Mouse (Mus musculus): ENCODE measurements around the gene Rtl10.

The Rtl10 gene

DNA sequence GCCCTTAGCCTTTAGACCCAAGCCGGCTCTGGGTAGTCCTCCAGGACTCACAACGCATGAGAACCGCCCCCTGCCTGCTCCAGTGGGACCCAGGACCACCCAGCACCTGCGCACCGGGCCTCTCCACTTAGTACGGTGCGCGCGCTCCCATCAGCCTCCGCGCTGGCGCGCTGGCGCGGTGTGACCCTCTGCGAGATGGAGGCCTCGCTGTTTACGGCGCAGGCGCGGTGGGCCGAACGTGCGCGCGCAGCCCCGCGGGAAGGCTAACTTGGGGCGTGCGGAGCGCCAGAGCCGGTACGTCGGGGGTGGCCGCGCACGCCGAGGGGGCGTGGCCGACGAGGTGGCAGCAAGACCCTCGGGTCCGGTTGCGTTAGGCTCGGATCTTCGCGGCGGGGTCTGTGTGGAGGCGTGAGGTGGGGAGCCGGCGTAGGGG lies at the start of gene Rtl10, which contains the start of gene Gnb1l:
Gene Rtl10, plus strand, starts transcription at position 344 of the 433 bp plus-strand sequence.
Gene Gnb1l, plus strand, starts transcription at position 156 of the 433 bp plus-strand sequence.
- peak; percentile 97 for DNase-seq

- no peak for DNase-seq
Measured at GRCm38 (mm10) chr16:18449005-18449404, 49.7 kb upstream of the Rtl10 start.

DNA sequence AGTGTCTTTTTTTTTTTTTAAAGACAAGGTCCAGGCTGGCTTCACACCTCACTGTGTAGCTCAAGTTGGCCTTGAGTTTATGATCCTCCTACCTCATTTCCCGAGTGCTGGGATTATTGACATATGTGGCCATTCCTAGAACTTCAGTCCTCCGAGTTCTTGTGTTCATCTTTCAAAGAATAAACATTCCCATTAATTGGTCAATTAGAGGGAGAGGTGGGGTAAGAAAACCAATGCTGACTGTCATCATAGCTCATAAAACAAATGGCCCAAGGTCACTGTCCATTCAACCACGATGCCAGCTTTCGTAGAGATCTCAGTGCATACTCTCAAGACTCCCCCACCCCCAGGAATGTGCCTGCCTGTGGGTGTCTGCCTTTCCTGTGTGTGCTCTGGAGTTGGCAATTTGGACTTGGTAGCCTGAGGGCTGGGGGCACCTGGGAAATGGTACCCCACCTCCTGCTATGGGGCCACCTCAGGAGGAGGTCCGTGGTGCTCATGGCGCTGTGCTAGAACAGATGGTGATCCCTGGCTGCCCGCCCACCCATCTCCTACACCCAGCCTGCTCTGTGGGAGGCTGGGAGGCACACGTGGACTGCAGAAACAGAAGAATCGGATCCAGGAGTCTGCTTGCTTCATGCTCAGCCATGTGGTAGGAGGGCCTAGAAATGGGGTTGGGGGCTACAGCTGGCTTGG lies 47.1 kb upstream of the Rtl10 start:
- DNase-seq, result peak; percentile 29

- DNase-seq, result no peak
Measured at GRCm38 (mm10) chr16:18452361-18452862, 46.3 kb upstream of the Rtl10 start.

- peak; percentile 50 for DNase-seq
Measured at GRCm38 (mm10) chr16:18453846-18454245, 44.9 kb upstream of the Rtl10 start.

DNA sequence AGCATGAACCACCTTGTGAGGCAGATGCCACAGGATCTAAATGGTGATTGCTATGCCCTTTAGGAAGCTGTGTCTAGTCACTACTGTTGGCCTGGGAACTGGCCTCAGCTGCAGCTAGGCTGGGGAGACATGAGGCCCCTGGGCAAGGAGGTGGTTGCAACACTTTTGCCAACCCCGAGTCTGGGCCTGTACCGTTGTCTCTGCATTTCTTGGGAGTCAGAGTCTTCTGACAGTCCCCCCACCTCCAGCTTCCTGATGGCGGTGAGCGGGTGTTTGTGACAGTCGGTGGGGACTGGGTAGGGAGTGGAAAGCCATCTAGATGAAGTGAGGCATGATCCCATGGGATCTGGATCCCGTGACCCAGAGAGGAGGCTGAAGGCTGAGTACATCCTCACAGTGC lies 43.3 kb upstream of the Rtl10 start:
- no peak for DNase-seq

DNA sequence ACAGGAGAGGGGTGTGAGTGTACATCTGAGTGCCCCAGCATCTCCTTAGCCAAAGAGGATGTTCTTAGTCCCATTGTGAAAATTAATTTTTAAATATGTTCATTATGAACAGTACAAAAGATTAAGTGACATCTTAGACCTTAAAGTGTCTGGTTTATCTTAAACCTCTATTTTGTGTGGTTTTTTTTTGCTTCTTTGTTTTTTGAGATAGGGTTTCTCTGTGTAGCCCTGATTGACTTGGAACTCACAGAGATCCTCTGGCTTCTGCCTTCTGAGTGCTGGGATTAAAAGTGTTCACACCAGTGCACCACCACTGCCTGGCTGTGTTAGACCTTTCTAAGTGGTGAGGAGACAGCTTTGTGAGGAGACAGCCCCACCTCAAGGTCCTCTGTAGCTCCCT lies 40.0 kb upstream of the Rtl10 start:
- DNase-seq, result no peak

DNA sequence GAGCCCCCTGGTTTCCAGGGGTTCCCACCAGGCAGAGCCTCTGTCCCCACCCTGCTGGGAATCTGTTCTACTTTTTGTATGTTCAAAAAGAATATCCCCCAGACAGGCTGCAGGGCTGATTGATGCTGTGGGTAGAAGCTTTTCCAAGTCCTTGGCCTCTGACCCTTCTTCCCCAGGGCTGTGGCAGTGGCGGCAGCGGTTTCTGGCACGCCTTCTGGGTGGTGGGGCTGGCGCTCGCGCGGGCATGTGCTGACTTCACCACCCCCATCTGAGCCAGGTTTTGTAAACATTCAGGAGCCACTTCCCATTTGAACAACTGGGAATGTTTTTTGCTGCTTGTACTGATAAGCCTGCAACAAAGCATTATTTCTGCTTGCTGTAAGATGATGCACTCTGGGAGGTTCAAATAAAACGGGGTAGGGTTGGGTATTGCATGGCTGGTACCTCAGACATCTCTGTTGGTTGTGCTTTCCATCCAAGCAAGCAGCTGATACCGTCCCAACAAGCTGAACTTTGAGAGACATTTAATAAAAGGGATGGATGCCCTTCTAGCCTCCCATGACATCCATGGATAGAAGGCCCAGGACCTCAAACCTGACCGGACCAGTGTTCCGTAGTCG lies 39.3 kb upstream of the Rtl10 start:
- no peak for DNase-seq

GRCm38 (mm10) chr16:18459955-18460370 lies 38.7 kb upstream of the Rtl10 start:
- DNase-seq, result peak; percentile 29

- DNase-seq, result no peak
Measured at GRCm38 (mm10) chr16:18460826-18461225, 37.9 kb upstream of the Rtl10 start.

DNA sequence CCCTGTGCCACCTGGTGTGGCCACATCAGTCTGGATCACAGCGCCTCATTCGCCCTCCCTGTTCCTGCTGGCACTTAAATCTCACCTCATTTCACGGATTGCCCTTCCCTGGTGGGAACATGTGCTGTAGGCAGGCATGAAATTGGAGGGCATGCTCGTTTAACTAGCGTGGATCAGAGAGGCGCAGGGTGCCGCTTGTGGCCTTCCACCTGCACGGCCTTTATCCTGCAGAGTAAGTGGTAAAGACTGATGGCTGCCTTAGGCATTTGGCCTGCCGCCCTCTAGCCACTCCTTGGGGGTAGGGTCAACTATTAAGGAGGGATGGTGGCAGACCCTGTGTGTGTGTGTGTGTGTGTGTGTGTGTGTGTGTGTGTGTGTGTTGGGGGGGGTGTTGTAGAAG lies 36.7 kb upstream of the Rtl10 start:
- no peak for DNase-seq

DNA sequence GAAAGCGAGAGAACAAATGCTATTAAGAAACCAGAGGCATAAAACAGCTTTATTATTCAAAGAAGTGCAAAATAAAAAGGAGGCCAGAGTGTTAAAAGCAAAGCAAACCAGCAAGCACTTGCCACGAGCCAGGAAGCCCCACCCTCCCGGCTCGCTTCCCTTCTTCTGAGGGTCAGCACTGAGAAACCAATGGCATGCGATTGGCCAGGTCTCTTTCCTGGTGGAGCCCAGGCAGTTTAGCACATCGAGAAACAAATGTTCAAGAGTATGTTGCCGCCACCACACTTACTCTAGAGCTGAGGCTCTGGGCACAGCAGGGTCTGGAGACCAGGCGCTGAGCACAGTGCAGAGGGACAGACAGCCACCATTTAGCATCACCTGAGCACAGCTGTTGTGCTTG lies 36.1 kb upstream of the Rtl10 start:
- DNase-seq, result peak; percentile 32

- DNase-seq, result no peak
Measured at GRCm38 (mm10) chr16:18464271-18464670, 34.4 kb upstream of the Rtl10 start.

GRCm38 (mm10) chr16:18470829-18471228 lies 27.9 kb upstream of the Rtl10 start:
- no peak for DNase-seq

- DNase-seq, result no peak
Measured at GRCm38 (mm10) chr16:18471381-18471955, 27.2 kb upstream of the Rtl10 start.

GRCm38 (mm10) chr16:18471976-18472375 lies 26.7 kb upstream of the Rtl10 start:
- no peak for DNase-seq

DNA sequence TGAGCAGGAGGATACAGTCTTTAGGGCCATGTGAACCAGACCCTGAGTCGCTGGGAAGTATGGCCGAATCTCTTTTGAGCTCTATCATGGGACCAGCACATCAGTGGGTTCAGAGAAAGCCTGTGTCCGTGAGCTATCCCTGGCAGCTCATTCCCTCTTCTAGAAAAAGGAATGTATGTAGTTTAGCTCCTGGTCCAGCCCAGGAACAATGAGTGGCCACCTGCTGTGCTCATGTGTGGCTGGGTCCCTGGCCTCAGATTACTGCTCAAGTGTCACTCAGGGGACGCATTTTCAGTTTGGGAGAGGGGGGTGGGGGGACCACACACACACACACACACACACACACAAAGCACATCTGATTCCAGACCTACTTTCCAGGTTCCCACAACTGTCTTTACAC lies 26.3 kb upstream of the Rtl10 start:
- no peak for DNase-seq

- no peak for DNase-seq
Measured at GRCm38 (mm10) chr16:18472976-18473375, 25.7 kb upstream of the Rtl10 start.

DNA sequence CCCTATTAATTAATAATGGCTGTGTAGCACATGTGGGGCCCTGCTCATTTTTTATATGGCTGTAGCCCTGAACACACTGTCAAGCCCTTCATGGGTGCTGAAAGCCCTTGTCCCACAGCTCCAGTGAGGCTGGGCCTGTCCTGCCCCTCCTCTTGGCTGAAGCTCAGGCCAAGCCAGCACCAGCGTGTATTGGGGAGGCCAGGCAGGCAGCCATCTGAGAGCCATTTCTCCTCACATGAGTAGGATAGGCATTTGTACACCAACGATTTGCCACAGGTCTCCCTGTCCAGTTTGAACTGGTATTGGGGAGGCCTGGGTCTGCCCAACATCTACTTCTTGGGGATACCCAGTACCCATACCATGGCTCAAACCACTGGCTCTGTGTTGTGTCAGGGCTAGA lies 24.7 kb upstream of the Rtl10 start:
- no peak for DNase-seq

DNA sequence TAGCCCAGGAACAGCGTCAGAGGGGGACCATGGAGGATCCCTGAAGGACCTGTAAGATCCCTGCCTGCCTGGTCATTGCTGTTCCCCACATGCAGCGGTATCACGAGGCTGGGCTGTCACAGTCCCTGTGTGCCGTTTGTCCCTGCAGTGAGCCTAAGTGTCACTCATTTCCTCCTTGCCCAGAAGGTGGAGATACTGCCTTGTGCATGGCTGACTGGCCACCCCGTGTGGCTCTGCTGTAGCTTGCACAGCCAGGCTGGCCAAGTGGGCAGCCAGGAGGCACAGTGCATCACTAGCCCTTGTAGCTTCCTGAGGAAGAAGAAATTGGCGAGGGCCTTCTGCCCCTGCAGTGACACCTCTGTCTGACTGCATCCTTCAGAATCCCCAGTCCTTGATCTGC lies 20.7 kb upstream of the Rtl10 start:
- DNase-seq, result no peak

- DNase-seq, result no peak
Measured at GRCm38 (mm10) chr16:18479667-18480066, 19.0 kb upstream of the Rtl10 start.

GRCm38 (mm10) chr16:18480933-18481485 lies 17.7 kb upstream of the Rtl10 start:
- DNase-seq, result no peak

- no peak for DNase-seq
Measured at GRCm38 (mm10) chr16:18482431-18482830, 16.3 kb upstream of the Rtl10 start.

- no peak for DNase-seq
Measured at GRCm38 (mm10) chr16:18483839-18484238, 14.9 kb upstream of the Rtl10 start.
